Mouse (Mus musculus) MN1 (cell line): ENCODE results near the gene Cox8b.
A peak's percentile ranks its signal among the peaks of the same experiment; 100 is the strongest.

Experiments
- DNase-seq: peaks from one replicate; pipeline ENCODE4 v3.0.0-alpha.2; 2016; ENCODE audit warnings: low spot score

Cox8b gene

DNA sequence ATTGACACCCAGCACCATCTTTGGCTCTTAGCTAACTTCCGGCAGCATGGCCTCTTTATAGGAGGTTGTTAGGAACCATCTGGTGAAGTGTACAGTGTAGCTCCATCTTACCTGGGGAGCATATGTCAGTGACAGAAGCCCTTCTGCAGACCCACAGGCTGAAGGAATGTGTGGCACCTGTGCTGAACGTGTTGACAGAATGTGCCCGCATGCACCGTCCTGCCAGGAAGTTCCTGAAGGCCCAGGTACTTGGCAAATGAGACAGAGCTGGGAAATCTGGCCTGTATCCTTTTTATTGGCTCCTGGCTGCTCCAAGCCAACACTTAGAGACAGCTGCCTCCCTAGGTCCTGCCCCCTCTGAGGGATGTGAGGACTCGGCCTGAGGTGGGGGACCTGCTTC is 39.5 kb downstream of the Cox8b start:
- DNase-seq: no peak

GRCm38 (mm10) chr7:140859997-140860396 is 40.2 kb downstream of the Cox8b start:
- no peak for DNase-seq

- no peak for DNase-seq
These were observed 41.5 kb downstream of the Cox8b start for GRCm38 (mm10) chr7:140858746-140859145.

DNA sequence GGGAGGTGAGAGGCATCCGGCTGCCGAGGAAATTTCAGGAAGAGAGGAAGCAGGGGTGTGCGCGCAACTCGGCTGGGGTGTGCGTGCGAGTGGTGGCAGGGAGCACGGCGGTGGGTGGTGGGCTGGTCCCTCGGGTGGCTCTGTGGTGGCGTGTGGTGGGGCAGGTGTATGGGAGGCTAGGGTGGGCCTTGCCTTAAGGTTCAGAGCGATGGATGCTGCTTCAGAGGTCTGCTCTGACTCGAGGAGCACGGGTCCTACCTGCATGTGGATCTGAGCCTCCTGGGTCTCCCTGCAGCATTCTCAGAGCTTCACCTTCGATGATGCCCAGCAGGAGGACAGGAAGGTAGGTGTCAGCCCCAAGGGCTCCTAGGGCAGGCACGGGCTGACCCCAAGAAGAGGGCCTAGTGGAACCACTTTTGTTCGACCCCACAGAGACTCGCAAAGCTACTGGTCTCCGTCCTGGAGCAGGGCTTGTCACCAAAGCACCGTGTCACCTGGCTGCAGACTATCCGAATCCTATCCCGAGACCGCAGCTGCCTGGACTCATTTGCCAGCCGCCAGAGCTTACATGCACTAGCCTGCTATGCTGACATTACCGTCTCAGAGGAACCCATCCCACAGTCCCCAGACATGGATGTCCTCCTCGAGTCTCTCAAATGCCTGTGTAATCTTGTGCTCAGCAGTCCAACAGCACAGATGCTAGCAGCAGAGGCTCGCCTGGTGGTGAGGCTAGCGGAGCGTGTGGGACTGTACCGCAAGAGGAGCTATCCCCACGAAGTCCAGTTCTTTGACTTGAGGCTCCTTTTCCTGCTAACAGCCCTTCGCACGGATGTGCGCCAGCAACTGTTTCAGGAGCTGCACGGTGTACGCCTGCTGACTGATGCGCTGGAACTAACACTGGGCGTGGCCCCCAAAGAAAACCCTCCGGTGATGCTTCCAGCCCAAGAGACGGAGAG is 42.4 kb downstream of the Cox8b start, which contains the start of gene Bet1l:
Bet1l (minus strand) TSS at position 28 of the 956 bp plus-strand sequence.
- DNase-seq: peak; percentile 56

DNA sequence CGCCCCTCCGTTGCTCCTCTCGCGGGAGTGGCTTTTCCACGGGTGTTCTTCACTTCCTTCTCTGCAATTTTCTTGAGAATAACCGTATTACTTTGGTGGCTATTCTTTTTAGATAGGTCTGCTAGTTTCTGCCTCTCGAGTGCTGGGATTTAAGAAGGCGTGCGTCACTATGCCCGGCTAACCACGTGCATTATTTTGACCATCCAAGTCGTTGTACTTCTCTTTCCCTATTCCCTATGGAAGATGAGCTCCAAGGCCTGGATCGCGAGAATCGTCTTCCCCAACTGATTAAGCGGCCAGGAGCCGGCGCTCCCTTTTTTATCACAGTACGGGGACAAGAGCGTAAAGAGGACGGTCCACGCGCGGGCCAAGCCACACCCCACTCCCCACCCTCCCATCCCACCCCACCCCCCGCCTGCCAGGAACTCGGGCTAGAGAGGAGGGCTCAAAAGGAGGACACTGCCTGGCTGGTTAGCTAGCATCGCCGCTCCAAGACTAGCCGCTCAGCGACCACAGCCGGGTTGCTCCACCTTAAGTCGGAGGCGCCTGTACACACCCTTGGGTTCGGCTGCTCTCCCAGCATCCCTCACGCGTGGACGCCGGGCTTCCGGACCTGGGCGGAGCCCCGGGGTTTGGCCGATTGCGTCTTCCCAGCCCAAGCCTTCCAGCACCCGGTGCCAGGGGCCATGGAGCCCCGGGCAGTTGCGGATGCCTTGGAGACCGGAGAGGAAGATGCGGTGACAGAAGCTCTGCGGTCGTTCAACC is 43.3 kb downstream of the Cox8b start, which contains the start of gene Ric8a:
Ric8a (plus strand) TSS at position 173 of the 765 bp plus-strand sequence.
- DNase-seq: peak; percentile 90

- DNase-seq: peak; percentile 93
These were observed 44.1 kb downstream of the Cox8b start, which contains the start of gene Gm45785 for GRCm38 (mm10) chr7:140855860-140856784. Gene Gm45785 (minus strand): TSS chr7:140856331.

DNA sequence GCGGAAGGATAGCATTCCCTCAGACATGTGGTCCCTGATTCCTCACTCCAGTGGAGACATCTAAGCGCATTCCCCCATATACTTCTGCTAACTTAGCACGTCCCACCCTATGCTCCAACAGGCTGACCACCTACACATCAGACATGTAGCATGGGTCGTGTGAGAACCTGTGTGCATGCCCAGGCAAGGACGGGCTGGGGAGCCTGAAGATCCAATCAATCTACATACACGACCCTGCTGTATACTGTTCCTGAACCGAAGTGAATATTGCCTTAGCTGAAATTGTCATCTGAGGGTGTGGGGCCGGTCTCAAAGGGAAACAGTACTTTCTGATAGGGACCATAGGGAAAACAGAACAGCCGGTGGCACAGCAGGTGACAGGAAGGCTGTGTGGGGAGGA is 45.1 kb downstream of the Cox8b start:
- no peak for DNase-seq

GRCm38 (mm10) chr7:140854483-140854882 is 45.8 kb downstream of the Cox8b start:
- no peak for DNase-seq

DNA sequence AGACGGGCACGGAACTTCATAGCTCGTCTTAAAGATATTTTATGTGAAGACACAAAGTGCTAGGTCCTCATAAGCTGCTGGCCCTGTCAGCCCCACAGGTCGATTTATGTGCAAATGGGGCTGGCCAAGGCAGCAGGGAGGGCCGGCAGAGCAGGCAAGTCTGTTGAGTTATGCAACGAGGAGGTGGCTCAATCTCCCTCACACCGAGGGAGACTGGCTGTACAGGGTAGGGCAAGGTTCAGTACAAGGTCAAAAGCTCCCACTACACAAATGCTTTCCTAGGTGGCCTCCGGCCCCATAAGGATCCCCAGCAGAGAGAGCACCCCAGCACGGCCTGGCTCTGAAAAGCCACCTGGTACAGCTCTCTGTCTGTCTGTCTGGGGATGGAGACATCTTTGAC is 46.9 kb downstream of the Cox8b start:
- no peak for DNase-seq

DNA sequence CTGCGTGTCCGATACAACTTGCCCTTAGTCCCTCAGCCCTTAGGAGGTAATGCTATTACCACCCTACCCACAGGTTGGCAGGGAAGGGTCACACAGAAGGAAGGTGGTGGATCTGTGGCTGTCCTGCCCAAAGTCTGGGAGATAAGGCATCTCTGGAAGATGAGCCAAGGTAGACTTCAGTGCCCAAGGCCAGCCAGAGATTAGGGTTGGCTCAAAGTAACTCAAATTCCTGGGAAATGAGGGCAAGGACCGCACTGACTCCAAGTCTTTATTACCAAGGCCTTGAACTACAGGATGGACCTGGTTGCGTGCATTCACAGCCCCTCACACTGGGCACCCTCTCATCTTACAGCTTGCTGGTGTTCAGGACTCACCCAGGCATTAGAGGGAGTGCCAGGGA is 48.3 kb downstream of the Cox8b start:
- no peak for DNase-seq
